Mouse (Mus musculus): ENCODE data around the gene Pdpn. TPM values are rescaled to one million over a fixed set of nuclear protein-coding genes. Genes with fewer than 3 reads are reported as not detected.

Gene Pdpn
- 0.77 and 1.6 TPM in 2 replicates for polyA plus RNA-seq (2012; rRNA removed; ENCODE audit: low replicate concordance)

GRCm38 (mm10) chr4:143299325-143300070, at the start of gene Pdpn:
Gene Pdpn, minus strand, starts transcription at chr4:143299564.

Other genes with a start within 250 kb of the Pdpn start
- gene Prdm2, start 86.6 kb downstream of the Pdpn start, polyA plus RNA-seq (2012; rRNA removed; ENCODE audit: low replicate concordance) = 4.8 and 5.8 TPM in 2 replicates
- gene Lrrc38, start 50.2 kb upstream of the Pdpn start, polyA plus RNA-seq (2012; rRNA removed; ENCODE audit: low replicate concordance) = not detected in 2 replicates
- not detected in 2 replicates for gene Pramel1, start 94.9 kb upstream of the Pdpn start, polyA plus RNA-seq (2012; rRNA removed; ENCODE audit: low replicate concordance)
- 2.2 and 3.1 TPM in 2 replicates for gene Pramef8, start 112.9 kb upstream of the Pdpn start, polyA plus RNA-seq (2012; rRNA removed; ENCODE audit: low replicate concordance)
- gene Oog4, start 150.8 kb upstream of the Pdpn start, polyA plus RNA-seq (2012; rRNA removed; ENCODE audit: low replicate concordance) = not detected in 2 replicates
- not detected in 2 replicates for gene Gm13043, start 211.8 kb upstream of the Pdpn start, polyA plus RNA-seq (2012; rRNA removed; ENCODE audit: low replicate concordance)
- gene Gm13040, start 236.4 kb upstream of the Pdpn start, polyA plus RNA-seq (2012; rRNA removed; ENCODE audit: low replicate concordance) = not detected in 2 replicates

Data from duodenum, adult 2 months (tissue).